Mouse (Mus musculus) c-Kit-positive CD71-negative TER-119-negative erythroid progenitor cells, embryonic 14.5 days (primary cell): Measurements from ENCODE around the gene Prm1.
A peak's percentile ranks its signal among the peaks of the same experiment; 100 is the strongest.
"Not testable (repeated sequence)": the region's sequence is repeated elsewhere in the genome, so short reads cannot be mapped to it uniquely, and the experiment has no call there.

Experiments used
- DNase-seq: peaks from one replicate; pipeline ENCODE4 v3.0.0-alpha.2; 2013; ENCODE audit warnings: low read depth

Gene Prm1

GRCm38 (mm10) chr16:10824536-10824935 lies 18.9 kb upstream of the Prm1 start:
- DNase-seq: no peak

GRCm38 (mm10) chr16:10821387-10821786 lies 15.7 kb upstream of the Prm1 start:
- DNase-seq: no peak

- DNase-seq: no peak
Observed at GRCm38 (mm10) chr16:10819966-10820365, 14.3 kb upstream of the Prm1 start.

- no peak for DNase-seq
Observed at GRCm38 (mm10) chr16:10818579-10819135, 13.0 kb upstream of the Prm1 start.

GRCm38 (mm10) chr16:10814864-10815263 lies 9.2 kb upstream of the Prm1 start:
- DNase-seq: no peak

- no peak for DNase-seq
Observed at GRCm38 (mm10) chr16:10813726-10814125, 8.1 kb upstream of the Prm1 start.

- no peak for DNase-seq
Observed at GRCm38 (mm10) chr16:10812865-10813371, 7.3 kb upstream of the Prm1 start, which contains the start of gene Gm11172. Gene Gm11172, plus strand, starts transcription at chr16:10812915.

- no peak for DNase-seq
Observed at GRCm38 (mm10) chr16:10810376-10810775, 4.7 kb upstream of the Prm1 start.

- DNase-seq: not testable (repeated sequence)
Observed at GRCm38 (mm10) chr16:10802420-10802819, 3.2 kb downstream of the Prm1 start.

GRCm38 (mm10) chr16:10796034-10796433 lies 9.6 kb downstream of the Prm1 start, which contains the start of gene Prm2:
Gene Prm2, minus strand, starts transcription at chr16:10796134.
- DNase-seq: no peak

- no peak for DNase-seq
Observed at GRCm38 (mm10) chr16:10790702-10791101, 14.9 kb downstream of the Prm1 start, which contains the start of gene Prm3. Gene Prm3, minus strand, starts transcription at chr16:10790914.

GRCm38 (mm10) chr16:10788866-10789265 lies 16.8 kb downstream of the Prm1 start:
- no peak for DNase-seq

GRCm38 (mm10) chr16:10788271-10788670 lies 17.4 kb downstream of the Prm1 start, which contains the start of gene Tnp2:
Gene Tnp2, minus strand, starts transcription at chr16:10788660.
- no peak for DNase-seq

GRCm38 (mm10) chr16:10787548-10788058 lies 18.0 kb downstream of the Prm1 start:
- no peak for DNase-seq

- DNase-seq: no peak
Observed at GRCm38 (mm10) chr16:10786782-10787547, 18.7 kb downstream of the Prm1 start.

- peak; percentile 92 for DNase-seq
Observed at GRCm38 (mm10) chr16:10786288-10786687, 19.4 kb downstream of the Prm1 start.

- peak; percentile 78 for DNase-seq
Observed at GRCm38 (mm10) chr16:10785371-10786231, 20.0 kb downstream of the Prm1 start, which contains the start of gene Socs1. Gene Socs1, minus strand, starts transcription at chr16:10785536.

GRCm38 (mm10) chr16:10784793-10785370 lies 20.8 kb downstream of the Prm1 start:
- DNase-seq: peak; percentile 77

GRCm38 (mm10) chr16:10783883-10784792 lies 21.5 kb downstream of the Prm1 start:
- DNase-seq: no peak

- no peak for DNase-seq
Observed at GRCm38 (mm10) chr16:10783451-10783850, 22.2 kb downstream of the Prm1 start.

- DNase-seq: no peak
Observed at GRCm38 (mm10) chr16:10783152-10783434, 22.5 kb downstream of the Prm1 start.
